Mouse (Mus musculus) megakaryocyte progenitor cell, adult 5-6 weeks (primary cell): Measurements from ENCODE around the gene Atp2c1. TPM values are rescaled to one million over a fixed set of nuclear protein-coding genes. Genes with fewer than 3 reads are reported as not detected.

Experiments used
- ATAC-seq: replicated peaks from 2 replicates; pipeline ENCODE4 v1.8.0; 2016; ENCODE audit warnings: mild to moderate bottlenecking, moderate TSS enrichment, inconsistent platforms; ENCODE audit not compliant: poor library complexity
- total RNA-seq, 2 experiments: library from RNA; stranded (forward) in 1 of 2; stranded (reverse) in 1 of 2; fragments of 157-497, 149-512 nt in 1 of 2; fragments of 200-1000 nt in 1 of 2; gene quantifications; 2 replicates each; pipeline versions ENCODE4 v1.2.3 to v1.2.4; 2015 to 2017

The Atp2c1 gene
- total RNA-seq, 2 experiments from 2014 or later = 28.0 to 63.9 TPM

GRCm38 (mm10) chr9:105492744-105493143 lies 34.4 kb downstream of the Atp2c1 start:
- no peak for ATAC-seq

- no peak for ATAC-seq
Measured at GRCm38 (mm10) chr9:105488363-105488762, 38.8 kb downstream of the Atp2c1 start.

- peak; percentile 90 for ATAC-seq
Measured at GRCm38 (mm10) chr9:105484338-105485084, 42.6 kb downstream of the Atp2c1 start.

GRCm38 (mm10) chr9:105483880-105484279 lies 43.2 kb downstream of the Atp2c1 start:
- ATAC-seq = no peak

GRCm38 (mm10) chr9:105482715-105483510 lies 44.2 kb downstream of the Atp2c1 start:
- no peak for ATAC-seq

GRCm38 (mm10) chr9:105482070-105482469 lies 45.0 kb downstream of the Atp2c1 start:
- ATAC-seq = no peak

GRCm38 (mm10) chr9:105476134-105476533 lies 51.0 kb downstream of the Atp2c1 start:
- ATAC-seq = peak; percentile 29; the same call in 1 of the 2 replicates

GRCm38 (mm10) chr9:105474910-105475309 lies 52.2 kb downstream of the Atp2c1 start:
- no peak for ATAC-seq

- peak; percentile 34; the same call in 1 of the 2 replicates for ATAC-seq
Measured at GRCm38 (mm10) chr9:105467787-105468186, 59.3 kb downstream of the Atp2c1 start.

GRCm38 (mm10) chr9:105461496-105461895 lies 65.6 kb downstream of the Atp2c1 start:
- ATAC-seq = no peak

- ATAC-seq = peak; percentile 96
Measured at GRCm38 (mm10) chr9:105459032-105459431, 68.1 kb downstream of the Atp2c1 start.

- no peak for ATAC-seq
Measured at GRCm38 (mm10) chr9:105408549-105408948, 118.6 kb downstream of the Atp2c1 start.

GRCm38 (mm10) chr9:105395218-105395627 lies 131.9 kb downstream of the Atp2c1 start, which contains the start of the genes Aste1 and Nek11:
Gene Aste1, plus strand, starts transcription at chr9:105395392.
Gene Nek11, minus strand, starts transcription at chr9:105395524.
- peak; percentile 99 for ATAC-seq

GRCm38 (mm10) chr9:105394720-105395119 lies 132.4 kb downstream of the Atp2c1 start:
- ATAC-seq = no peak

GRCm38 (mm10) chr9:105390616-105391015 lies 136.5 kb downstream of the Atp2c1 start:
- ATAC-seq = no peak

- peak; percentile 92 for ATAC-seq
Measured at GRCm38 (mm10) chr9:105389289-105389688, 137.8 kb downstream of the Atp2c1 start.

GRCm38 (mm10) chr9:105387403-105387802 lies 139.7 kb downstream of the Atp2c1 start:
- ATAC-seq = no peak

- ATAC-seq = no peak
Measured at GRCm38 (mm10) chr9:105379533-105380145, 147.5 kb downstream of the Atp2c1 start.

- no peak for ATAC-seq
Measured at GRCm38 (mm10) chr9:105377622-105378021, 149.5 kb downstream of the Atp2c1 start.

- ATAC-seq = no peak
Measured at GRCm38 (mm10) chr9:105376954-105377530, 150.1 kb downstream of the Atp2c1 start.

GRCm38 (mm10) chr9:105376411-105376810 lies 150.7 kb downstream of the Atp2c1 start:
- ATAC-seq = no peak
